In genomic region chr11:99238468-99238867, GRCm38 (mm10) we compare ENCODE assay signal across 12 mouse cellular contexts. TPM values are rescaled to one million over a fixed set of nuclear protein-coding genes. Genes with fewer than 3 reads are reported as not detected.
DNase-seq lines count a peak whose midpoint lies in the region; ATAC-seq and TF ChIP-seq lines count a peak whose summit lies in the region.
"Had no signal": no experiment of that assay in that cellular context is flagged by ENCODE, and none has a peak within 500 bp of the region (broad histone marks: within the 10 kb centered on the region; RNA-seq: fewer than 3 reads in every experiment).

No protein-coding gene starts in this region.

- H3K4me2 ChIP-seq in lung, postnatal 0 days (replicated peaks; ENCODE audit: low read depth, low read length): no peak overlapping the region
- H3K4me2 ChIP-seq: limb, embryonic 15.5 days had no signal

- no peak for DNase-seq in lung, adult 2 months
- no peak for DNase-seq in lung, postnatal 0 days (ENCODE audit: low spot score)
- DNase-seq in yolk sac, embryonic 10.5 days (ENCODE audit: low spot score): no peak
- no peak for DNase-seq in layer of hippocampus, adult 9-11 months
- no peak for DNase-seq in kidney, postnatal 25 days
- DNase-seq: cerebellum, adult 11 months; midbrain, embryonic 14.5 days had no signal

- H3K4me3 ChIP-seq in lung, adult 2 months (replicated peaks; ENCODE audit: extremely low read depth, low read depth, low read length): no peak overlapping the region
- H3K4me3 ChIP-seq in lung, postnatal 0 days (ENCODE audit: low read depth, low read length): no peak overlapping the region
- H3K4me3 ChIP-seq: limb, embryonic 15.5 days had no signal

- TF ChIP-seq POLR2A in lung, adult 2 months (IDR thresholded peaks at IDR 0.05; ENCODE audit: borderline replicate concordance, extremely low read depth, low read depth, low read length): peak; percentile 7; the same call in 1 of the 2 replicates

- no peak for ATAC-seq in lung, postnatal 0 days
- ATAC-seq in granulocyte monocyte progenitor cell, adult 5-6 weeks (replicated peaks; ENCODE audit: poor library complexity, severe bottlenecking): peak; percentile 62
- ATAC-seq in neutrophil, adult 5-6 weeks (ENCODE audit: extremely low read depth, insufficient number of reproducible peaks, low FRiP score, poor library complexity, severe bottlenecking): peak; percentile 99
- no peak for ATAC-seq in erythroid progenitor cell, adult 5-6 weeks (replicated peaks; ENCODE audit: low FRiP score, poor library complexity, severe bottlenecking)

- no peak for TF ChIP-seq CTCF in lung, adult 2 months (IDR thresholded peaks at IDR 0.05; ENCODE audit: insufficient read depth, low read length)
- TF ChIP-seq CTCF in lung, postnatal 0 days (IDR thresholded peaks at IDR 0.05): no peak

- H3K4me1 ChIP-seq in lung, adult 2 months (ENCODE audit: control insufficient read depth, insufficient read depth, low read length): no peaks in the 10 kb centered on the region
- no peaks in the 10 kb centered on the region for H3K4me1 ChIP-seq in lung, postnatal 0 days (ENCODE audit: insufficient read depth, low read depth, low read length)
- H3K4me1 ChIP-seq: limb, embryonic 15.5 days had no signal

- no peak for TF ChIP-seq EP300 in lung, postnatal 0 days (IDR thresholded peaks at IDR 0.05)

- no peak overlapping the region for H3K27ac ChIP-seq in lung, postnatal 0 days (ENCODE audit: low read length)
- H3K27ac ChIP-seq: limb, embryonic 15.5 days had no signal

- no peak overlapping the region for H3K9ac ChIP-seq in lung, postnatal 0 days (replicated peaks; ENCODE audit: low read depth)
- H3K9ac ChIP-seq: limb, embryonic 15.5 days had no signal

- 25% methylated on average over 14 of the region's 14 CpGs for WGBS in lung, adult 2 months
- 38% methylated on average over 14 of the region's 14 CpGs for WGBS in lung, postnatal 0 days

- H3K36me3 ChIP-seq in lung, postnatal 0 days (ENCODE audit: insufficient read depth, low read length): no peaks in the 10 kb centered on the region
- H3K36me3 ChIP-seq: limb, embryonic 15.5 days had no signal

- H3K27me3 ChIP-seq in lung, postnatal 0 days (replicated peaks; ENCODE audit: insufficient read depth, low read length): no peaks in the 10 kb centered on the region
- H3K27me3 ChIP-seq: limb, embryonic 15.5 days had no signal

- no peaks in the 10 kb centered on the region for H3K9me3 ChIP-seq in lung, postnatal 0 days (ENCODE audit: low read length)
- H3K9me3 ChIP-seq: limb, embryonic 15.5 days had no signal

RNA-seq across cellular contexts. Expression of gene Krt222, which starts 5.4 kb away (rescaled TPM):
- 0.11 and 0.12 TPM in 2 replicates for polyA plus RNA-seq in lung, adult 2 months (2012; rRNA removed)
- polyA plus RNA-seq in lung, postnatal 0 days (2015; fragmentation: Nextera tagmentation; extraction: Ambion mirVana): 0.40 and 0.44 TPM in 2 replicates
- not detected in 2 replicates for total RNA-seq in granulocyte monocyte progenitor cell, adult 5-6 weeks (2014; fragmentation: Nextera tagmentation)
- total RNA-seq in granulocyte monocyte progenitor cell, adult 5-6 weeks (2017): not detected in 2 replicates
- total RNA-seq in neutrophil, adult 5-6 weeks (2017): 3.8 and 4.9 TPM in 2 replicates
- not detected in 2 replicates for total RNA-seq in erythroid progenitor cell, adult 5-6 weeks (2015; ENCODE audit: low replicate concordance)
- not detected in 2 replicates for total RNA-seq in erythroid progenitor cell, adult 5-6 weeks (2017; ENCODE audit: low replicate concordance)

RNA-seq across cellular contexts. Expression of gene Smarce1, which starts 7.7 kb away (rescaled TPM):
- polyA plus RNA-seq in lung, adult 2 months (2012; rRNA removed): 19.3 and 20.8 TPM in 2 replicates
- polyA plus RNA-seq in lung, postnatal 0 days (2015; fragmentation: Nextera tagmentation; extraction: Ambion mirVana): 133 and 136 TPM in 2 replicates
- total RNA-seq in granulocyte monocyte progenitor cell, adult 5-6 weeks (2014; fragmentation: Nextera tagmentation): 91.7 and 118 TPM in 2 replicates
- 256 and 293 TPM in 2 replicates for total RNA-seq in granulocyte monocyte progenitor cell, adult 5-6 weeks (2017)
- total RNA-seq in neutrophil, adult 5-6 weeks (2017): 225 and 242 TPM in 2 replicates
- total RNA-seq in erythroid progenitor cell, adult 5-6 weeks (2015; ENCODE audit: low replicate concordance): 70.0 and 96.9 TPM in 2 replicates
- total RNA-seq in erythroid progenitor cell, adult 5-6 weeks (2017; ENCODE audit: low replicate concordance): 122 and 232 TPM in 2 replicates

RNA-seq across cellular contexts. Expression of gene Krt24, which starts 46.6 kb away (rescaled TPM):
- polyA plus RNA-seq in lung, adult 2 months (2012; rRNA removed): not detected in 2 replicates
- not detected in 2 replicates for polyA plus RNA-seq in lung, postnatal 0 days (2015; fragmentation: Nextera tagmentation; extraction: Ambion mirVana)
- total RNA-seq in granulocyte monocyte progenitor cell, adult 5-6 weeks (2014; fragmentation: Nextera tagmentation): not detected in 2 replicates
- total RNA-seq in granulocyte monocyte progenitor cell, adult 5-6 weeks (2017): not detected in 2 replicates
- not detected in 2 replicates for total RNA-seq in neutrophil, adult 5-6 weeks (2017)
- not detected in 2 replicates for total RNA-seq in erythroid progenitor cell, adult 5-6 weeks (2015; ENCODE audit: low replicate concordance)
- total RNA-seq in erythroid progenitor cell, adult 5-6 weeks (2017; ENCODE audit: low replicate concordance): not detected in 2 replicates
- polyA plus RNA-seq: hindbrain, embryonic 11.5 days; midbrain, embryonic 14.5 days had no signal

Comparison
In these comparisons a context has a peak if more than half of its experiments do, and no peak if none do; other contexts are left out.
1. ATAC-seq: peak in granulocyte monocyte progenitor cell, adult 5-6 weeks (single experiment) and neutrophil, adult 5-6 weeks (single experiment); none in lung, postnatal 0 days (single experiment) and erythroid progenitor cell, adult 5-6 weeks (single experiment).